Mouse (Mus musculus) hindbrain, embryonic 11.5 days (tissue): ENCODE data around the gene Gm6803. TPM values are rescaled to one million over a fixed set of nuclear protein-coding genes. Genes with fewer than 3 reads are reported as not detected.

Experiments
- polyA plus RNA-seq: library from polyadenylated mRNA; unstranded; fragments of >200 nt; fragmentation: Nextera tagmentation; extraction: Ambion mirVana; gene quantifications from 2 replicates; pipeline ENCODE4 v1.2.1, GENCODE M21; 2014

Gm6803 gene
- polyA plus RNA-seq, 1 experiment from 2014 or later: not detected

Other genes with a start within 250 kb of the Gm6803 start
- not detected in 2 replicates for gene Gm21319, start 243.0 kb downstream of the Gm6803 start, polyA plus RNA-seq
- not detected in 2 replicates for gene Gm21936, start 223.3 kb downstream of the Gm6803 start, polyA plus RNA-seq
- not detected in 2 replicates for gene BB287469, start 202.2 kb downstream of the Gm6803 start, polyA plus RNA-seq
- not detected in 2 replicates for gene Gm2001, start 176.4 kb downstream of the Gm6803 start, polyA plus RNA-seq
- not detected in 2 replicates for gene Gm2016, start 144.7 kb downstream of the Gm6803 start, polyA plus RNA-seq
- gene Gm2022, start 123.4 kb downstream of the Gm6803 start, polyA plus RNA-seq: not detected in 2 replicates
- gene Gm2035, start 98.9 kb downstream of the Gm6803 start, polyA plus RNA-seq: not detected in 2 replicates
- gene Gm2042, start 64.7 kb downstream of the Gm6803 start, polyA plus RNA-seq: not detected in 2 replicates
- gene Gm2075, start 6.9 kb downstream of the Gm6803 start, polyA plus RNA-seq: not detected in 2 replicates
- not detected in 2 replicates for gene Gm2056, start 8.2 kb upstream of the Gm6803 start, polyA plus RNA-seq
- not detected in 2 replicates for gene Gm16368, start 64.9 kb upstream of the Gm6803 start, polyA plus RNA-seq
- not detected in 2 replicates for gene Gm10436, start 163.3 kb upstream of the Gm6803 start, polyA plus RNA-seq
- gene Gm8332, start 231.3 kb upstream of the Gm6803 start, polyA plus RNA-seq: not detected in 2 replicates